Mouse (Mus musculus) cortical plate, adult 2 months (tissue): ENCODE measurements around the gene Chac1. TPM values are rescaled to one million over a fixed set of nuclear protein-coding genes. Genes with fewer than 3 reads are reported as not detected.
A peak's percentile ranks its signal among the peaks of the same experiment; 100 is the strongest.

Experiments used
- H3K27ac ChIP-seq: fragments of 200-500 bp; 2 replicates; pipeline ENCODE4 v1.5.1; 2012; ENCODE audit warnings: low read length, control low read depth, inconsistent platforms; ENCODE audit not compliant: insufficient read depth
- H3K4me1 ChIP-seq: fragments of 200-500 bp; 2 replicates; pipeline ENCODE4 v1.6.1; 2011; ENCODE audit warnings: low read length; ENCODE audit not compliant: control insufficient read depth, insufficient read depth
- H3K4me3 ChIP-seq: fragments of 200-500 bp; 2 replicates; pipeline ENCODE4 v1.5.1; 2011; ENCODE audit warnings: mild to moderate bottlenecking, low read length, control low read depth; ENCODE audit not compliant: insufficient read depth
- CTCF ChIP-seq: fragments of 200-500 bp; IDR thresholded peaks from 2 replicates; pipeline ENCODE4 v1.5.1; 2011; ENCODE audit warnings: mild to moderate bottlenecking, control low read depth, low read length; ENCODE audit not compliant: insufficient read depth; ENCODE audit errors: extremely low read depth
- POLR2A ChIP-seq: fragments of 200-500 bp; IDR thresholded peaks from 2 replicates; pipeline ENCODE4 v1.6.1; 2011; ENCODE audit warnings: mild to moderate bottlenecking, low read length, control low read depth; ENCODE audit not compliant: insufficient read depth; ENCODE audit errors: extremely low read depth
- polyA plus RNA-seq: library from polyadenylated mRNA; depleted of rRNA; stranded (reverse); fragments of >200 nt; gene quantifications from 2 replicates; pipeline ENCODE4 v1.2.3, GENCODE M21; 2012; rRNA removed

The Chac1 gene
- 7.9 and 8.3 TPM in 2 replicates for polyA plus RNA-seq

DNA sequence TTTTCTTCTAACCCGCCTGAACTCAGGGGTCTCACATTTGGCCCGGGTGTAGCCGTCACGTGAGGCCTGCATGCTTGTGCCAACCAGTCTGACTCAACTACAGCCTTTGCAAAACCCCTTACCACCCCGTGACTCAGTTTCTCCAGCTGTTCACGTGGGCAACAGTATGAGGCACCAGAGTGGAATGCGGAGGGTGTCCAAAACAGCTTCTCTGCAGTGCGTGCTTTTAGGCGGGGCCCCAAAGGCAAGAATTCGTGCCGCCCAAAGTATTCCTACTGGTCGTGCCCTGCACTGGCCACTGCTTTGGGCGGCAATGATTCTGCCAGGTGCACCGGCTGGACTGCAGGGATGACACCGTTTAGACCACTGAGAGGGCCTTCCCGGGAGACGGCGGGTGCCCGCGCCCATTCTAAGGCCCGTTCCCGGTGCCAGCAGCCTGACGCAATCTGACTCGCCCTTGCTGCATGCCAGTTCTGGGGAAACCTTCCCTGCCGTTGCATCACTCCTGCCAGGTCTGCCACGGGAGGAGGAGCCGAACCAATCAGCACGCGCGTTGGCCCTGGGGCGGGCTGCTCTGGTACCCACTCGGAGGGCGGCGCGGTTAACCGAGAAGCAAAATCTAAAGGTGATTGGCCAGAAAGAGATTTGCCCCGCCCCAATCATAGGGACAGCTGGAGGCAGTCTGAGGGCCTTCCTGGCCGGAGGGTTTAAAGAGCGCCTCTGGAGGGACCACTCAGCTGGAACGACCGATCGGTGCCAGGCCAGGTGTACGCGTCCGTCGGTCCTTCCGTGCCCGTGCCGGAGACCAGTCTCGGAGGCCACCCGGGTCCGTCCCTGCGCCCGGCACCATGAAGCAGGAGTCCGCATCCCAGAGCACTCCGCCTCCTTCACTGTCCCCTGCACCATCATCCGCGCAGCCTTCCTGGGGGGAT, at the start of gene Chac1:
Gene Chac1, plus strand, starts transcription at position 675 of the 932 bp plus-strand sequence.
- Histone ChIP-seq H3K4me1 (no peaks in the 10 kb centered on the region), H3K27ac (0 out of 2 replicates have a peak within 1 kb of the TSS, but pooled peaks have one; percentile 26), H3K4me3 (peak within 1 kb of the TSS; percentile 88)
- TF ChIP-seq POLR2A (peak; percentile 84), CTCF (no peak)

DNA sequence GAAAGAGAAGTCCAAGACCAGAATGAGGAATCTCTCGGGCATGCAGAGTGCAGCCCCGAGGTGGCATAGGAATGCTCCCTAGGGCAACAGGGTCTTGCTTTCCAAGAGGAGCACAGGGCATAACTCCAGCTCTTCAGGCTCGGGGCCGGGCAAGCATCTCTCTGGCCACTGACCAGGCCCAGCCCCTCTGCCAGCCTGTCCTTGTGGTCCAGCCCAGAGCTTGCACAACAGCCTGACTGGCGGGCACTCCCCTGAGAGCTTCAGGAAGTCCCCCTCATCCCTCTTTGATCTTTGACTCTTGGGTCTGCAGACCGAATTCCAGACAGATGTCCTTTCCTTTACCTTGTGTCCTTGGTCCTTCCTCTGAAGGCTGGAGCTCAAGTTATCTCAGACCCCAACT, 48.2 kb upstream of the Chac1 start:
- TF ChIP-seq CTCF (no peak), POLR2A (no peak)
- H3K27ac ChIP-seq = no peak overlapping the region
- no peaks in the 10 kb centered on the region for H3K4me1 ChIP-seq
- no peak overlapping the region for H3K4me3 ChIP-seq

- H3K4me3 ChIP-seq = no peak overlapping the region
- H3K27ac ChIP-seq = no peak overlapping the region
- H3K4me1 ChIP-seq = no peaks in the 10 kb centered on the region
- TF ChIP-seq POLR2A (no peak), CTCF (no peak)
Measured at GRCm38 (mm10) chr2:119304391-119304790, 46.6 kb upstream of the Chac1 start.

GRCm38 (mm10) chr2:119304798-119305208, 46.2 kb upstream of the Chac1 start:
- TF ChIP-seq POLR2A (no peak), CTCF (no peak)
- Histone ChIP-seq H3K4me3 (no peak overlapping the region), H3K4me1 (no peaks in the 10 kb centered on the region), H3K27ac (no peak overlapping the region)

DNA sequence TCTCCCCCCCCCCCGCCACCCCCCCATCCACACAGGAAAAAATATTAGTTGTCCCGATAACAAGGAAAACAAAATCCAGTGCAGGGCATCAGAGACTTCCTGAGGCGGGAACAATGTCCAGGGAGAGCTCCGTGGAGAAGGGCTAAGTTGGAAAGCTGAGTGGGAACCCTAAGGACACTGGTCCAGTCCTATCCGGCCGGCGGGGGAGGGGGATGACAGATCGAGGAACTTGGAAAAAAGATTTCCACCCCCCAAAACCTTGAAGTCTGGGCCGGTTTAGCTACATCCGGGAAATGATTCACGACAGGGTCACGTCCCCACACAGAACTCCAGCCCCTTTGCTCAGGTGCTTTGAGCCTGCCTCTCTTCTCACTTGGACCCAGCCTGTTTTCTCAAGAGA, 39.5 kb upstream of the Chac1 start:
- TF ChIP-seq POLR2A (no peak), CTCF (no peak)
- no peak overlapping the region for H3K4me3 ChIP-seq
- no peaks in the 10 kb centered on the region for H3K4me1 ChIP-seq
- H3K27ac ChIP-seq = no peak overlapping the region

- Histone ChIP-seq H3K27ac (no peak overlapping the region), H3K4me1 (no peaks in the 10 kb centered on the region), H3K4me3 (no peak overlapping the region)
- no peak for TF ChIP-seq CTCF
- TF ChIP-seq POLR2A = no peak
Measured at GRCm38 (mm10) chr2:119312380-119312958, 38.6 kb upstream of the Chac1 start.

DNA sequence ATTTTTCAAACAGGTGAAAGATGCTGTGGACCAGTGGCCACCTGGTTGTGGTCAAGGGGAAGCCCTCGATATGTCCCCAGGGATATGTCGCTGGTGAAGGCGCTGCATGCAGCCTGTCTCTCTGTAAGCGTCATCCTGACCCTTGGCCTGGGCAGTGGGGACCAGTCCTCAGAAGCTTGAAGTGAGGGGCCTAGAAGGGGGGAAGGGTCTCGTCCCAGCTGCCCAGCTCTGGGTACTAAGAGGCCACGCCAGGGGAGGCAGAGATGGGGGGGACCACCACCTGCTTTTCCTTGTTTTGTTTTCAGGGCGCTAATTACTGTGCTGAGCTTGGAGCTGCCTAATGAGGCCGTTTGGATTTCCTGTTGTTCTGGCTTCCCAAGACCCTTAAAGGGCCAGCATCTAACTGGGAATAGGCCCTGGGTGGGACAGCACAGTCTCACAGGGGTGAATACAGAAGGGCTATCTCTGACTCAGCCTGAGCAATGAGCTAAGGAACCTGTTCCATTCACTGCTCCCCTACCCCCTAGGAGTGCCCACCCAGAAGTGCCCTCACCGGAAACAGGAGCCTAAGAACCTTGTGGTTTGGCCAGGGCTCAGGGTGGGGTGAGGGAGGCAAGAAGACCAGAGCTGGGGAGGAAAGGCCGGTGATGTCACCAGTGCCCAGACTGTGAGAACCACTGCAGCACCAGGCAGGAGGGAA, 37.1 kb upstream of the Chac1 start:
- no peak overlapping the region for H3K27ac ChIP-seq
- no peak overlapping the region for H3K4me3 ChIP-seq
- no peak for TF ChIP-seq POLR2A
- no peak for TF ChIP-seq CTCF
- no peaks in the 10 kb centered on the region for H3K4me1 ChIP-seq

GRCm38 (mm10) chr2:119314742-119315310, 36.2 kb upstream of the Chac1 start:
- no peaks in the 10 kb centered on the region for H3K4me1 ChIP-seq
- TF ChIP-seq CTCF (no peak), POLR2A (no peak)
- H3K27ac ChIP-seq = no peak overlapping the region
- no peak overlapping the region for H3K4me3 ChIP-seq

DNA sequence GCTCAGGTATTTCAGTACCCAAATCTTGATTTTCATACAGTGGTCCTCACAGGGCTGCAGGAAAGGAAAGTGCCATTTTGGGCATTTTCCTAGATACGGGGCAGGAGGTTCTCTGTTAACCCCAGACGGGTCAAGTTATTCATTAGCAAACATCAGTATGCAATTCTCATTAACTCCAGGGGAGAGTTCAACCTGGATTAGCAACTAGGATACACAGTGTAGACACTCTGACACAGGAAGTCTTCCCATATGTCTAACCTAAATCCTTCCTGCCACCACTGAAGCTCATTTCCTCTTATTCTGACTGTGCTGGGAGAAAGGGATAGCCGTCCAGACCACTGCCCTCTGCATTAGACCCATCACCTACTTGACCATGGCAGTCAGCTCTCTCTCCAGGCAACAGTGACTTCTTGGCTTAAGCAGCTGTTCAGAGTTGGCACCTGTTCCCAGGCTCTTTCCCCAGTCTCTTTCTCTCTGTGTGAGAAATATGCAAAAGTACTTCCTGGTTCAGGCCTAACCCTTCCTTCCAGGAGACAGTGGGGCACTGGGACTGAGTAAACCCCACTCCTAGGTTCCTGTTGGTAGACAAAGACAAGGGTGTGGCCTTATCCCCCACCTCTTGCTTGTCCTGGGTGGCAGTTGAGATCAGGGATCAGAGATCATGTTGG, 32.9 kb upstream of the Chac1 start:
- H3K4me1 ChIP-seq = no peaks in the 10 kb centered on the region
- TF ChIP-seq CTCF (no peak), POLR2A (no peak)
- H3K27ac ChIP-seq = no peak overlapping the region
- no peak overlapping the region for H3K4me3 ChIP-seq
